Mouse (Mus musculus) gastrocnemius, postnatal 10 days (tissue): ENCODE measurements around the gene Arhgef25. TPM values are rescaled to one million over a fixed set of nuclear protein-coding genes. Genes with fewer than 3 reads are reported as not detected.
"Not testable (repeated sequence)": the region's sequence is repeated elsewhere in the genome, so short reads cannot be mapped to it uniquely, and the experiment has no call there.

Experiments used
- DNase-seq: peaks from one replicate; pipeline ENCODE4 v3.0.0; 2021; ENCODE audit warnings: mixed read lengths
- total RNA-seq, 2 experiments: library from RNA; stranded (reverse); gene quantifications; 2 replicates each; pipeline ENCODE4 v1.2.3; 2021

The Arhgef25 gene
- total RNA-seq, 2 experiments from 2014 or later, result 16.2 to 26.2 TPM

- no peak for DNase-seq
Measured at GRCm38 (mm10) chr10:127138328-127139141, 51.3 kb downstream of the Arhgef25 start.

DNA sequence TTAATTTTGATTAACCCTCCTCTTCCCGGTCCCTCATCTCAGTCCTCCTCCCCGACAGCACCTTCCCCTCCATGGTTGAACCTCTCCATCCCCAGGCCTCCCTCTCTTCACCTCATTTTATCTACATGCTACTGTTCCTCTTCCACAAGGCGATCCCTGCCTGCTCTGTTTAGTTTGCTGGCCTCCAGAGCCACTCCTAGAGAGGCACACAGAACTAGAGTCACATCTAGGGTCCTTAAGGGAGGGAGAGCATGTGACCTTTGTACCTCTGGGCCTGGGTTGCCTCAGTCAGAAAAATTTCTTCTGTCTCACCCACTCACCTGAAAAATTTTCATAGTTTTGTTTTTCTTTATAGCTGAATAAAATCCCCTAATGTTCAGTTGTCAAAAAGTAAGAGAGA is 52.0 kb downstream of the Arhgef25 start:
- no peak for DNase-seq

DNA sequence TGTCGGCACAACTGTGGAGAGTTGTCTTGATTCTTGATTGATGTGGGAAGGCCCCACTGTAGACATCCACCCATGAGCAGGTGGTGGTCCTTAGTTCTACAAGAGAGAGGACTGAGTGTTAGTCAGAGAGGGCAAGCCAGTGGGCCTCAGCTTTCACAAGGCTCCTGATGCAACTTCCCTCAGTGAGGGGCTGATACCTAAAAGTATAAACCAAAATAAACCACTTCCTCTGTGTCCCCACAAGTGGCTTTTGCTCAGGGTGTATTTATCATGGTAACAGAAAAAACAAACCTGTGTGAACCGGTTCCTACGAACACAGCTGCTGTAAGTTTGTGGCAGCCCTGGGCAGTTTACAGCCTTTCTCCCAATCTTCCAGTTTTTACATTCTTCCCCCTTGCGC is 53.4 kb downstream of the Arhgef25 start:
- no peak for DNase-seq

DNA sequence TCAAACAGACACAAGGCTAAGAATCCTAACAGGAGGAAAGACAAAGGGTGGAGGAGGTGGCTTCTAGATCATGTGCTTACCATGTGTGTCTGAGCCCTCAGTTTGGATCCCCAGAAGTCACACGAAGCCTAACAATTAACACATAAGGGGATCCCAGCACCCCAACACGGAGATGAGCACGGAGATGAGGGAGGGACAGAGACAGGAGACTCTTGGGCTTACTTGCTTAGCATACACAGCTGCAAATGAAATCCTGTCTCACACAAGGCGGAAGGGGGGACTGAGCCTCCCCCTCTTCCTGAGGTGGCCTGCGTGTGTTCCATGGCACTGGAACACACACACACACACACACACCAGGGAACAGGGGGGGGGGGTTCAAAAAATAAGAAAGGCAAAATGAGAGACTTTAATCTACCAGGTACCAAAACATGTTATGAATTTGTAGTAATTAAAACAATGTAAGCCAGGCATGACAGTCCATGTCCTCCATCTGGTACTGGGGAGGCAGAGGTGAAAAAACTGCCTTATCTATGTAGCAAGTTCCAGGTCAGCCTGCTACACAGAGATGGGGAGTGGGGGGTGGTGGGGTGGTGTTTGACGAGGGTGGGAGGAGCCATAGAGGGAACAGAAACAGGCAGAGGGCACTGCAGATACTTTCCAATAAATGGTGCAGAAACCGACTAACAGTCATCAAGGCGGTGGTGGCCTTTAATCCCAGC is 54.6 kb downstream of the Arhgef25 start:
- DNase-seq, result no peak

DNA sequence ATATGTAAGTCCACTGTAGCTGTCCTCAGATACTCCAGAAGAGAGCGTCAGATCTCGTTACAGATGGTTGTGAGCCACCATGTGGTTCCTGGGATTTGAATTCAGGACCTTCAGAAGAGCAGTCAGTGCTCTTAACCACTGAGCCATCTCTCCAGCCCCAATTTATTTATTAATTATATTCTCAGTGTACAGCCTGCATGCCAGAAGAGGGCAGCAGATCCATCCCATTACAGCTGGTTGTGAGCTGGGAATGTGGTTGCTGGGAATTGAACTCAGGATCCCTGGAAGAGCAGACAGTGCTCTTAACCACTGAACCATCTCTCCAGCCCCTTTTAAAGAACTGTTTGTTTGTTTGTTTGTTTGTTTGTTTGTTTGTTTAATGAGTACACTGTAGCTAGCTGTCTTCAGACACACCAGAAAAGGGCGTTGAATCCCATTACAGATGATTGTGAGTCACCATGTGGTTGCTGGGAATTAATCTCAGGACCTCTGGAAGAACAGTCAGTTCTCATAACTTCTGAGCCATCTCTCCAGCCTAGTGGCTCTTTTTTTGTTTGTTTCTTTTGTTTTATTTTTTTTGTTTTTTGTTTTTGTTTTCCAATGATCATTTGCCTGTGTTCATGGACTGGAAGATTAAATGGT is 55.4 kb downstream of the Arhgef25 start:
- not testable (repeated sequence) for DNase-seq

Other genes starting within 250 kb of the Arhgef25 start
- 100 to 1,000 TPM; 135 to 155 TPM for gene Ctdsp2, start 211.4 kb downstream of the Arhgef25 start, total RNA-seq
- under 1 TPM; 0.33 to 0.95 TPM for gene Avil, start 189.4 kb downstream of the Arhgef25 start, total RNA-seq
- gene Tsfm, start 159.2 kb downstream of the Arhgef25 start, total RNA-seq, result 10 to 100 TPM; 23.5 to 29.5 TPM
- gene Mettl1, start 148.7 kb downstream of the Arhgef25 start, total RNA-seq, result 10 to 100 TPM; 14.7 to 18.9 TPM
- gene Eef1akmt3, start 148.6 kb downstream of the Arhgef25 start, total RNA-seq, result under 1 TPM; 0.21 to 0.84 TPM
- under 1 TPM; 0.45 to 0.49 TPM for gene Cyp27b1, start 141.8 kb downstream of the Arhgef25 start, total RNA-seq
- gene March9, start 129.9 kb downstream of the Arhgef25 start, total RNA-seq, result 1 to 10 TPM; 1.1 to 2.0 TPM
- gene Cdk4, start 126.5 kb downstream of the Arhgef25 start, total RNA-seq, result 100 to 1,000 TPM; 122 to 147 TPM
- 10 to 100 TPM; 29.7 to 32.0 TPM for gene Tspan31, start 119.8 kb downstream of the Arhgef25 start, total RNA-seq
- 1 to 10 TPM; 2.7 to 3.4 TPM for gene Agap2, start 114.8 kb downstream of the Arhgef25 start, total RNA-seq
- 10 to 100 TPM; 29.4 to 33.9 TPM for gene Os9, start 69.0 kb downstream of the Arhgef25 start, total RNA-seq
- gene B4galnt1, start 24.9 kb downstream of the Arhgef25 start, total RNA-seq, result 1 to 10 TPM; 1.6 to 3.3 TPM
- gene Slc26a10, start 9.4 kb downstream of the Arhgef25 start, total RNA-seq, result 1 to 10 TPM; 3.0 to 6.1 TPM
- gene Dtx3, start 5.6 kb upstream of the Arhgef25 start, total RNA-seq, result 10 to 100 TPM; 28.8 to 37.6 TPM
- gene Pip4k2c, start 21.5 kb upstream of the Arhgef25 start, total RNA-seq, result 1 to 10 TPM; 8.5 to 9.6 TPM
- gene Kif5a, start 73.3 kb upstream of the Arhgef25 start, total RNA-seq, result 1 to 10 TPM; 1.1 to 1.6 TPM
- 100 to 1,000 TPM; 117 to 120 TPM for gene Dctn2, start 76.3 kb upstream of the Arhgef25 start, total RNA-seq
- 10 to 100 TPM; 18.7 to 28.9 TPM for gene Mbd6, start 98.9 kb upstream of the Arhgef25 start, total RNA-seq
- gene Mars, start 121.7 kb upstream of the Arhgef25 start, total RNA-seq, result 10 to 100 TPM; 44.5 to 54.8 TPM
- 1 to 10 TPM; 1.1 to 2.3 TPM for gene Arhgap9, start 131.9 kb upstream of the Arhgef25 start, total RNA-seq
- gene Gli1, start 151.9 kb upstream of the Arhgef25 start, total RNA-seq, result 1 to 10 TPM; 3.3 to 6.8 TPM
- gene Inhbe, start 164.3 kb upstream of the Arhgef25 start, total RNA-seq, result not detected
- not detected for gene Inhbc, start 180.3 kb upstream of the Arhgef25 start, total RNA-seq
- 10 to 100 TPM; 92.6 to 93.1 TPM for gene R3hdm2, start 190.2 kb upstream of the Arhgef25 start, total RNA-seq